Mouse (Mus musculus) embryo, embryonic 10.5 days (tissue): Measurements from ENCODE around the gene Fndc8.

Experiments used
- DNase-seq: peaks from one replicate; pipeline ENCODE4 v3.0.0-alpha.2; 2015; ENCODE audit warnings: low spot score

Gene Fndc8

DNA sequence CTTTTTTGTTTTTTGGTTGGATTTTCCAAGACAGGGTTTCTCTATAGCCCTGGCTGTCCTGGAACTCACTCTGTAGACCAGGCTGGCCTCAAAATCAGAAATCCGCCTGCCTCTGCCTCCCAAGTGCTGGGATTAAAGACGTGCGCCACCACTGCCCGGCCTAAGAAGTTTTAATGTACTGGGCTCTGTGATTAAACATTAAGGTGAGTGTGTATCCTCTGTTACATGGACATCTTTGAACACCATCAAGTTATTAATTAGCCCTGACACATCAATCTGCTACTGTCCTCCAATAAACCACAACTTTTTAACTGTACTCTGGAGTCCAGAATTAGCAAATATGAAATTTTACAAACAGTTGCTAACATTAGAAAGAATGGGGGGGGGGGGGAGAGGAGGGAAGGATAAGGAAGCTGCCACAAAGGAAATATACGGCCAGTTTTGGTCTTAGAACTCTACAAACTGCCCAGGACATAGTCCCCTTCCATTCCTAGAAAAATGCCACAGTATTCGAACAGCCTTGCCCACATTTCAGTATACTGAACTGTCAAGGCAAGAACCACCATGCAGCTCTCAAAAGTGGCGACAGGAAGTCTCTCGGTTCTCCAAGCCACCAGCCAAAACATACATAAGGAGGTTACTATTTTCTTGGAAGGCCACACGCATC is 22.3 kb upstream of the Fndc8 start:
- peak; percentile 20 for DNase-seq

DNA sequence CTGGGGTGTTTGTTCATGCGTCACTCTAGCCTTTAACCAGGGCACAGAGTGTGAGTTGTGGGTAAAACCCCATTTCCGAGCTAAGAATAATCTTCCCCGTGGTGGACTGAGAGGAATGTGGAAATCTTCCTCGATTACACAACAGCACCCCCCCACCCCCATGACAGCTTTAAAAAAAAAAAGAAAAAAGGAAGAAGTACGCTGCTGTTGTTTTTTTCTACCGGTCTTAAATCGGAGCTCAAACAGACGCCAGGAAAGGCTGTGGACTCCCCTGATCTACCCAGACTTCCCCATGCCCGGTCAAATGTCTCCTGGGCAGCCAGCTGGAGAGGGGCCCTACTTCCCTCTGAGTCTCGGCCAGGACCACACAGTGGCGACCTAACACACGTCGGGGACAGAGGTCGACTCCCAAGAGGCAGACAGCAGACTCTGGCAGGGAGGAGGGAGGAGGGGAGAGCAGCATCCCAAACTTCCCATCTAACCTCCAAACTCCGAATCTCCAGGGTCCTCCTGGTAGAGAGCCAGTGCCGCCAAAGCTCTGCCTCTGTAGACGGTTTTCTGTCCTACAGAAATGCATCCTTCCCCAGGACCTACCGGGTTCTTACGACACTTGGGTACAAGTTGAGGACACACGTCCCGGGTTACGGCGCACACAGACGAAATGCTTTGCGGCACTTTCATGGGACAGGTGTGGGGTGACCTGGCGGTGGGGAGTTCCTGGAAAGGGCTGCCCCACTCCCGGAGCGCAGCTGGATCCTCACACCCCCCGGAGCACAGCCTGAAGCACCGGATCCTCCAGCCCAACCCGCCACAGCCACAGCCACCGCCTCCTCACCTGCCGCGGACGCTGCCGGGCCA is 21.5 kb upstream of the Fndc8 start:
- DNase-seq, result peak; percentile 61

DNA sequence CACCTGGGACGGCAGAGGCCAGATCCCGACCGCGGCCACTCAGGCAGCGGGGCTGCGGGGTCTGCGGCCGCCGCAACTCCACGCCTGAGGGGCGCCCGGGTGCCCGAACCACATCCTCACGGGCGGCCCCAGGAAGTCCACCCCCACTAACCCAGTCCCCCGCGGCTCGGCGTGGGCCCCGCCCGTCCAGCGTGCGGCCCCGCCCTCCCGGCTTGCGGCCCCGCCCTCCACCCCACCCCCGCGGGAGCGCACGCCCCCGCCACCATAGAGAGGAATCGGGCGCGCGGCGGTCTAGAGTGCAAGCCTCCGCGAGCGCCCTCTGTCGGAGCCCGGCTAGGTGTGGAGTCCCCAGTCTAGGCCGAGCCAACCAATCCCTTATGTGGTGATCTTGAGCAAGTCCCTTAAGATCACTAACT is 20.9 kb upstream of the Fndc8 start, which contains the start of gene Rffl:
TSS of gene Rffl (minus strand) at position 180 of the 416 bp plus-strand sequence.
- DNase-seq, result peak; percentile 96

DNA sequence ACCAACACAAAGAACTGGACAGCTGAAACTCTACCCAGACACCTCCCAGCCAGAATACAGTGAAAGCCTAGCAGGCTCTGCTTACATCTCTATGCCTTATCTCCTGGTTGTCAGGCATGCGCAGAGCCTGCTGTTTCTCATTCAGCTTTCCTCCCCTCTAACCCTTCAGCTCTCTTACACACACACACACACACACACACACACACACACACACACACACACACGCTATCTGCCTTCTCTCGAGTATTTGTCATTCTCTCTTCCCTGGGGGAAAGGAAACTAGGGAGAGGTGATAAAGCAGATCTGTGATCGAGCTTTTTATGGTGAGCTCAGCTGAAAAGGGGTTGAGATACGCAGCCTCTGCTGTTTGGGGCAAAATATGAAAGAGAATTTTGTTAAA is 17.0 kb upstream of the Fndc8 start:
- no peak for DNase-seq

DNA sequence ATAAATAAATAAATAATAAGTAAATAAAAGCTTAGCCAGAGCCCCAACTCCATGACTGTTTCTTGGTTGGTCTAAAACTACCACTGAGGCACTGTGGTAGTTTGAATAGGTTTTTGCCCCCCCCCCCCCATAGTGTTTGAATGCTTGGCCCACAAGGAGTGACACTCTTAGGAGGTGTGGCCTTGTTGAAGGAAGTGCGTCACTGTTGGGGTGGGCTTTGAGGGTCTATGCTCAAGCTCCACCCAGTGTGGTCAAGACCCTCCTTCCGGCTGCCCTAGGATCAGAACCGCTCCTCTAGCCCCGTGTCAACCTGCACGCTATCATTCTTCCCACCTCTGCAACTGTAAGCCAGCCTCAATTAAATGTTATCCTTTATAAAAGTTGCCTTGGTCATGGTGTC is 16.3 kb upstream of the Fndc8 start:
- no peak for DNase-seq

DNA sequence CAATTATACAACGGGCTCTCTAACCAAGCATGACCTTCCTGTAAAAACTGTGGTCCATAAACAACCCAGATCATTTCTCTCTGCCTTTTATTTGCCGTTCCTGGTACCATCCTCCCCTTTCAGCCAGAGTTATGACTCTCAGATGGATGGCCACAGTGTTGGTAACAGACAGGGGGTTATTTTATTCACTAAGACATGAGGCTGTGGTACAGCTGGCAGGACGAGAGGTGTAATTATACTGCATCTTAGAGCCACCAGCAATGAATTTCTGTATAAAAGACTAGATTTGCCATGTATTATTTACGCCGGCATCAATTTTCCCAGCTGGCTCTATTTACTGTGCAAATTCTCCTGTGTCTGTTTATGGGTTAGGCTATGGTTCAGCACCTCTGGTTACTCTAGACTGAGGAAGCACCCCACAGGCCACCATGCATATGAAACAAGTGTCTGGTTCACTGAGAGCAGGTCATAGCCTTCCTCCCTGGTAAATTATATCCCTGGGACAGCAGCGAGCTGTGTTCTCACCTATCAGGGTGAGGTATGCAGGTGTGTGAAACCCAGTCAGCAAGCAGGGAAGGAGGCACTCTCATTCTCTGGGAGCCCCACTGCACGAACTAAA is 14.1 kb upstream of the Fndc8 start:
- DNase-seq, result no peak

DNA sequence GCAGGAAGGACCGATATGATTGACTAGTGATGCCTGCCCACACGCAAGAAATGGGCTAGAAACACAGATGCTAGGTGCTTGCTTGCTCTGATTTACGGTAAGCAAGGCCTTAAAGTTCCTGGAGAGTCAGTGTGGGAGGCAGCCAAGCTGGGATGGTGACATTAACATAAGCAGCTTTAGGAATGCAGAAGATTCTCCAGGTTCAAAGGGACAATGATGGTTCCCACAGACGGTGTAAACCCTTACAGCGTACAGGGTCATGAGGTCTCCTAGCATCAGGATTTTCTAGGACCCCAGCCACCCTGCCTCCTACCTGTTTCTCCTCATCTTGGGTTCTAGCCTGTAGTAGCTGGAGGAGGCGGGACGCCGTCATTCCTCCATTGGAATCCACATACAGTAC is 8.7 kb upstream of the Fndc8 start:
- no peak for DNase-seq

DNA sequence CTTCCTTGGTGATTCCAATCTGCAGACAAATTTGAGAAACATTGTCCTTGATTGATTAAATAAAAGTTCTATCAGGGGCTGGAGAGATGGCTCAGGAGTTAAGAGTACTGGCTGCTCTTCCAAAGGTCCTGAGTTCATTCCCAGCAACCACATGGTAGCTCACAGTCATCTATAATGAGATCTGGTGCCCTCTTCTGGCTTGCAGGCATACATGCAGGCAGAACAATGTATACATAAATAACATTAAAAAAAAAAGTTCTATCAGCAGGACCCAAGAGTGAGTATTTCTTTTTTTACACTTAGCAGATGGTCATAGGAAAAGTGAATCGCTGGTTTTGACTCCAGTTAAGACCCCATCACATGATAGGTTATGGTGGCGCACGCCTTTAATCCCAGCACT is 5.4 kb upstream of the Fndc8 start:
- peak; percentile 24 for DNase-seq

DNA sequence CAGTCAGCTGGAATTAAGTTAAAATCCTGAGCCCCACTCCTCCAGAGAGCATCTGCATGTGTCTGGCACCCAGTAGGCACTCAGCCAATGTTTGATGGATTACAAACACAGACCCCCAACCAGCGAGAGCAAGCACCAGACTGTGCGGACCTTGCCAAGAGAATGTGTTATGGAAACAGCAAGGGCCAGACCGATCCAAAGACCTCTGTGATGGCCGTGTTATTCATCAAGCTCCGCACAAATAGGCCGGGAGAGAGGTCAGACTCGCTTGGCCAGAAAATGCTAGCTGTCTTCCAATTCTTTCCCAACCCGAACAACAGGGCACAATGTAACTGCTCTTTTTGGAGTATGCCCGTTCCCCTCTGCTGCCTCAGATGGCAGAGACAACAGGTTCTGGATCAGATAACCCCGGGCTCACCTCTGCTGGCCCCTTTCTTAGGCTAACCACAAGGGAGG is 3.4 kb upstream of the Fndc8 start:
- DNase-seq, result no peak

DNA sequence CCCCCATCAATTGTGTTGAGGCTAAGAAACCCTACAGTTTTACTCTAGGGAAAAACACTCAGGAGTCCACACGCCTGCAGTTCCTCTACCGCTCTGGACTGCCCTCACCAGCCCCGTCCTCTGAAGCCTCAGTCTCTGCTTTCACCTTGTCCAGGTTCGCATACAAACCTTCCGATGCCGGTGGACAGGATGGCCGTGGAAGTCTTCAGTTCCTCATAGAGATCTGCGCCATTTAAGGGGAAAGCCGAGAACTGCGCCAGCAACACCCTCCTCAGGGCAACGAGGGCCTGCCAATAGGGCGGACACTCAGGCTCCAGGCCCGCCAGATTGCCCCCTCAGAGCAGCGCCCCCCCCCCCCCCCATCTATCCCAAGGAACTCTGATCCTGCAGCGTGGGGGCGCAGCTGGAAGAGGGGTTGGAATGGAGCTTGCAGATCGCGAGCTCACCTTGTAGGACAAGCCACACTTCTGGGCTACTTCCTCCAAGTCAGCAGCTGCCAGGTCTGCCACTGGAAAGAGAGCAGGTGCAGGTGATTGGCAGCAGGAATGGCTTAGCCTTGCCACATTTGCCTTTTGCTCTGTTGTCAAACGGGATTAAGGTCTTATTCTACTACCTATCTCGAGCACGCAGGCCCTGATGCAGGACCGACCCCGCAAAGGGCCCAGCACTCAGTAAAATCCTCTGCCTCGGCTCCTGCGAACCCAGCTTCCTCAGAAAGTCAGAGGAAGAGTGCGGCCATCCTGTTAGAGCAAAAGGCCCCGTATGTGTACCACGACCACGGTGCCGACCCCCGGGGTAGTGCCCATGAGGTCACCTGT is 2.2 kb upstream of the Fndc8 start:
- DNase-seq, result no peak

DNA sequence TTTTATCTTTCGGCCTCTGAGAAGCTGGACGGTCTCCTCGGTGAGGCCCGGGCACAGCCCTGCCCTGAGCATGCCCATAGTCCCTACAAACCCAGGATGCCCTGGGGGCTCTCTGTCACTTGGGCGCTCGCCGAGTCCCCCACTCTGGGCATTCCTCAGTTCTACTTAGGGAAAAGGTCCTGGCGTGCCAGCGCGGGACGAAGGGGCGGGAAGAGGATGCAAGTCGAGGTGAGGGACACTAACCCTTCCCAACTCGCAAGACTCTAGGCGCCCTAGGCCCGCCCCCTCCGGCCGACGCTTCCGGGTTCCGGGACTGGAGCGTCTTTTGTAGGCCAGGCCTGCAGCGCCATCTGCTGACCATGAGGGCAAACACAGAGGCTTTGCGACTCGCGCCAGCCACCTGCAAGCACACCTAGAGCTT is 1.6 kb upstream of the Fndc8 start, which contains the start of gene Rad51d:
TSS of gene Rad51d (minus strand) at position 273 of the 421 bp plus-strand sequence.
- peak; percentile 97 for DNase-seq

DNA sequence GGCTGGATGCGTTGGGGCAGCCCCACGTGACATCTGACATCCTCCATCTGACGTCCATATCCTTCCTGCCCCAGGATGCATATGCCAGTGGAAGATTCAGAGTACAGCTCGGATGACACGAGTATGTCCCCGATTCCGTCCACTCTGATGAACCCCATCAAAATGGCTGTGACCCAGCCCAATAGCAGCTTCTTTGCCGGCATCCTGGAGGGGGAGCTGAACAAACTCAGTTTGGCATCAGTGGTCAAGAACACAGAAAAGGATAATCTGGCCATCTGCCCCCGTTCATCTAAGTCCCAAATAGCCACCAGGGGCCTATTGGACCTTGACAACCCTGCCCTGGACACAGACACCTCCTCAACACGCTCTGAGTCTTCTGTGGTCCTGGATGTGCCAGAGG is 5.6 kb downstream of the Fndc8 start:
- no peak for DNase-seq

DNA sequence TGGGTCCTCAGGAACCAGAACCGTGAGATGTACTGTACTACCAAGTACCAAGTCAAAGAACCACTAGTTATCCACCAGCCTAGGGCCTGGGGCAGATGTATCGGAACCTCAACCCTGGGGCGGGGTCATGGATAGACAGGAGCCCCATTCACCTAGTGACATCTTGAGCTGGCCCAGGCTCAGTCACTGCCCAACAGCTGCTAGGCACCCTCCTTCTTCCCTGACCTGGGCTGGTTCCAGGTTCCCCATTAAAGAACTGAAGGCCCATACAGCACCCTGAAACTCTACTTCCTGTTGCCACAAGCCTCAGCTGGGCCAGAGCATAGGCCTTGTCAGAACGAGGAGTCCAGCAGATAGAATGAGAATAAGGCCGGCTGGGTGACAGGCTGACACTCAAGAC is 7.8 kb downstream of the Fndc8 start:
- DNase-seq, result no peak

DNA sequence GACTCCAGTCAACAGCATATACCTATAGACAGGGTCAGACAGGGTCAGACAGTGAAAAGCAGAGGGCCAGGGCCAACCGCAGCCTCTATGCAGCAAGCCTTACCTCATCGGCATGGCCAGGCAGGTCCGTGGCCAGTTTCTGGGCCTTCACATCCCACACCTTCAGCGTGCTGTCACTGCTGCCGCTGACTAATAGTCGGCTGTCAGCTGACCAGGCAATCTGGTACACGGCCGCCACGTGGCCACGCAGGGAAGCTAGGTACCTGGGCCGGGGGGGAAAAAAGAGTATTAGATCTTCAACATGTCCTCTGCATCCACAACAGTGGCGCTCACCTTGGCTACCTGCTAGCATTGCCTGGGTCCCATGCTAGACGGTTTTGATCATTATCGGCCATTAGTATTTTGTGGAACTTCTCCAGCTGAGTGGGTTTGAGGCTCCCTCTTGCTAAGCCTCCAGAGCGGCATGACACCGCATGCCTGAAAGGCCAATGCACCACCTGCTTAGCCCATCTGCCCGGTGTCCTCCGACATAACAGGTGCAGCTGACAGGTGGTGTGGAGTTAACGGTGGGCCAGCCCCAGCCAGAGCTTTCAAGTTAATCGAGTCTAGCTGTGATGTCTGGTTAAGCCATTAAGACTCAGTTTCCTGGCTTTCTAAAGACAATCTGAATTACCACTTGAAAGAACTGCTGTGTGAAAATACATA is 9.8 kb downstream of the Fndc8 start:
- DNase-seq, result no peak

DNA sequence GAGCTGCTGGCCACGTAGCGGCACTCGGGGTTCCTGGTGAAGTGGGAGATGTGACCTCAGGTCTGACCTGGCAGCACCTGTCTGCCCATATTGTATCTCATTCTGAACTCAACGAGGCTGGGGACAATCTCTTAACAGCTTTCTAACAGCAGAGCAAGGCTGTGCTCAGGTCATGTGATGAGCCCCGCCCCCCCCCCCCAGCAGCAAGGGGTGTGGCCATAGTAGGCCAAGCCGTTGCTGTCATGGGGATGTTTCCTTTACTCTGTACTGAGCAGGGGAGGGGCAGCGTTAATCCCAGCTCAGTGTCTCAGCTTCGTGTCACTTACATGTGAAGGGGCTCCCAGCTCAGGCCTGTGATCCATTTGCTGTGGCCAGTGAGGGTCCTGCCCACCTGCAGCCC is 13.0 kb downstream of the Fndc8 start:
- DNase-seq, result no peak

DNA sequence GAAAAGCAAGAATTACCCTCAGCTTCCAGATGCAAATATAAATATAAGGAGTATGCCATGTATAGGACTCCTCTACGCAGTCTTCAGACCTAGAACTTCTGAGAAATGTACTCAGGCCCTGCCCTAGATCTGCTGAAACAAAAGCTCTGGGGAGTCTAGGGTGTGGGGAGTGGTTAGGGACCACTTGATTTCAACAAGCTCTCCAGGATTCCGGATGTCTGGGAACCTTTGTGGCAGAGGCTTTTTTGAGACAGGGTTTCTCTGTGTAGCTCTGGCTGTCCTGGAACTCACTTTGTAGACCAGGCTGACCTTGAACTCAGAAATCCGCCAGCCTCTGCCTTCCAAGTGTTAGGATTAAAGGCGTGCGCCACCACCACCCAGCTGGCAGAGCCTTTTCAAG is 13.9 kb downstream of the Fndc8 start:
- DNase-seq, result no peak

DNA sequence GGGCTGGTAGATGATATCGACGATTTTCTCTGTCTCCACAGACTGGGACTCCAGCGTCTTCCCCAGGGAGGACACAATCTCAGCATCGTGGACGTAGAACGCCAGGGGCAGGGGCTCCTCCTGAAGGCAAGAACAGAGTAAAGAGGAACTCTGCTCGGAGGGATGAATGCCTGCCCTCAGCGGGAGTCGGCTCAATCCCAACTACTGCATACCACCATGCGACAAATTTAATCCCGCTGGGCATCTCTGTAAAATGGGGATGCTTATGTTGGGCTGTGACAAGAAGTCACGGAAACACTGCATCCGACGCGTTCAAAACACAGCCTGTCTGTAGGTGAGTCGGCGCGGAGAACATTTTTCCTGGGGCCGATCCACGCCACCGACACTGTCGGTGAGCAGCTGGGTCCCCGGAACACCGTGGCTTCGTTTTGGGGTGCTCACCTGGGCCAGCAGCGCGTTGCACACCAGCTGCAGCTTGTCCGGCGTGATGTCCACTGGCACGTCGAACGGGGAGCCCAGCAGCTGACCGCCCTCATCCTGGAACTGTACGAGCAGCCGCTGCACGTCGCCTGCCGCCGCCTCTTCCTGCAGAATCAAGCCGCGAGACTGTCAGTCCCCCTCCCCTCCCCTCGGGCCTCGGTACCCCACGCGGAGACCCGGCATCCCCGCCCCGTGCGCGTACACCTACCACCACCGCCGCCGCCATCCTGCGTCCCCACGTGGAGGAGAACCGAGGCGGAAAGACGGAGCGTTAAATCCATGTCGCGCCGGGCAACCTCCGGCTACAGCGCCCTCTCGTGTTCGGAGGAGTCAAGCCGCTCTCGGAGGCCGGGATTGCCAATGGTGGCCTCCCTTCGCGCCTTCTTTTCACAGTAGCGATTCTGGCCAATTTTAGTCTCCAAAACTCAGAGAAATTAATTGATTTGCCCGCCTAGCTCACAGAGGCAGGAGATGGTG is 16.0 kb downstream of the Fndc8 start, which contains the start of gene Nle1:
TSS of gene Nle1 (minus strand) at position 761 of the 957 bp plus-strand sequence.
- DNase-seq, result peak; percentile 95

DNA sequence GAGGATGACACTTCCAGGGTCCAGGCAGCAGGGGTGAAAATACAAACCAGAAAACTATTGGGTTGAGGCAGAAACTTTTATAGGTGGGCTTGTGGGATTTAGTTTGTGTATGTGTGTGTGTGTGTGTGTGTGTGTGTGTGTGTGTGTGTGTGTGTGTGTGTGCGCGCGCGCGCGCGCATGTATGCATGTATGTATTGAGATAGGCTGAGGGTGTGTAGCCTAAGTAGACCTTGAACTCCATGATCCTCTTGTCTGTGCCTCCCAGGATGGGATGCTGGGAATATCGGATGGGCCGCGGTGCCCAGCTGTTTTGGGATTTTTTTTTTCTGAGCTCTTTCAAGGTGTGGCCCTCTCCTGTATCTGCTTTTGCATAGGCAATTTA is 16.7 kb downstream of the Fndc8 start:
- DNase-seq, result no peak

DNA sequence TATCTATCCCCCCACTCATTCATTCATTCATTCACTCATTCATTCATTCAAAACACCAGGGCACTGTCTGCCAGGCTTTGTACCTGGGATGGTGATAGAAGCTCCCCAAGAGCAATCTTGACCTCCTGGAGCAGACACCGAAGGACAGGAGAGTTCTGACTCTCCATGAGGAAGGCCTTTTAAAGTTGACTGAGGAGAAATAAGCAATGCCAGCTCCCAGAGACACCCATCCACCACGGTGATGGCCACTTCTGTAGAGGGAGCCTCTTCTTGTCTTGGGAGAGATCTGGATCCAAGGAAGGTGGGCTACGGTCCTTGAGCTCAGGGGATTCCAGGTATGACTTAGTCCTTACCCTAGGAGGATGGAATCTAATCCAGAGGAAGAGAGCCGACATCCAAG is 18.3 kb downstream of the Fndc8 start, which contains the start of gene Unc45b:
TSS of gene Unc45b (plus strand) at position 301 of the 400 bp plus-strand sequence.
- DNase-seq, result no peak
